Mouse (Mus musculus) hindbrain, embryonic 14.5 days (tissue): ENCODE measurements around the gene Pcsk6. TPM values are rescaled to one million over a fixed set of nuclear protein-coding genes. Genes with fewer than 3 reads are reported as not detected.

ENCODE experiments used
- ATAC-seq: fragments of 200-750 bp; cut with Nextera tagmentation; 2 replicates; pipeline ENCODE4 v1.8.0; 2017; ENCODE audit warnings: moderate number of reproducible peaks, mild to moderate bottlenecking, moderate TSS enrichment, moderate library complexity; ENCODE audit not compliant: low FRiP score
- DNase-seq: peaks from one replicate; pipeline ENCODE4 v3.0.0-alpha.2; 2015; ENCODE audit warnings: low spot score
- H3K27ac ChIP-seq: fragments of 300-500 bp; sonication (generic); 2 replicates; pipeline ENCODE4 v1.5.1; 2014; ENCODE audit warnings: mild to moderate bottlenecking, moderate library complexity
- H3K27me3 ChIP-seq: fragments of 300-500 bp; sonication (generic); 2 replicates; pipeline ENCODE4 v1.6.1; 2014; ENCODE audit warnings: mild to moderate bottlenecking, low read length, mixed read lengths; ENCODE audit not compliant: control insufficient read depth, insufficient read depth
- H3K36me3 ChIP-seq: fragments of 300-500 bp; sonication (generic); replicated peaks from 2 replicates; pipeline ENCODE4 v1.6.1; 2014; ENCODE audit not compliant: control insufficient read depth, insufficient read depth
- H3K4me1 ChIP-seq: fragments of 300-500 bp; sonication (generic); replicated peaks from 2 replicates; pipeline ENCODE4 v1.6.1; 2014; ENCODE audit warnings: antibody characterized with exemption, low read length, mixed read lengths; ENCODE audit not compliant: control insufficient read depth, insufficient read depth
- H3K4me2 ChIP-seq: fragments of 300-500 bp; sonication (generic); replicated peaks from 2 replicates; pipeline ENCODE4 v1.6.1; 2014; ENCODE audit warnings: mild to moderate bottlenecking, moderate library complexity
- H3K4me3 ChIP-seq: fragments of 300-500 bp; sonication (generic); replicated peaks from 2 replicates; pipeline ENCODE4 v1.5.1; 2014; ENCODE audit warnings: mild to moderate bottlenecking, low read length
- H3K9ac ChIP-seq: fragments of 300-500 bp; sonication (generic); 2 replicates; pipeline ENCODE4 v1.6.1; 2014
- H3K9me3 ChIP-seq: fragments of 300-500 bp; sonication (generic); 2 replicates; pipeline ENCODE4 v1.6.1; 2016; ENCODE audit warnings: low read length; ENCODE audit not compliant: control insufficient read depth
- WGBS: fragments of 180-500 bp; shearing (Covaris S2); extraction: QIAGEN DNeasy Blood & Tissue Kit; methylation state at CpG from one replicate; pipeline ENCODE4 v1.1.7; 2014; 5-methylcytosine and 5-hydroxymethylcytosine counted together
- polyA plus RNA-seq: library from polyadenylated mRNA; unstranded; fragments of >200 nt; fragmentation: Nextera tagmentation; extraction: Ambion mirVana; gene quantifications from 2 replicates; pipeline ENCODE4 v1.2.1, GENCODE M21; 2014

The Pcsk6 gene
- polyA plus RNA-seq, 1 experiment from 2014 or later, result 1.9 TPM

- Histone ChIP-seq H3K4me1 (no peaks in the 10 kb centered on the region), H3K9me3 (no peaks in the 10 kb centered on the region), H3K4me3 (no peak overlapping the region), H3K27me3 (no peaks in the 10 kb centered on the region), H3K27ac (no peak overlapping the region), H3K9ac (no peak overlapping the region), H3K4me2 (no peak overlapping the region), H3K36me3 (no peaks in the 10 kb centered on the region)
- ATAC-seq (no peak), DNase-seq (no peak)
- 78% methylated on average over 8 of the region's 8 CpGs for WGBS
These were observed 175.3 kb downstream of the Pcsk6 start for GRCm38 (mm10) chr7:66036809-66037208.

- no peak overlapping the region for H3K4me3 ChIP-seq
- H3K9me3 ChIP-seq, result no peaks in the 10 kb centered on the region
- H3K4me2 ChIP-seq, result no peak overlapping the region
- WGBS, result 67% methylated on average over 3 of the region's 3 CpGs
- H3K27ac ChIP-seq, result no peak overlapping the region
- no peaks in the 10 kb centered on the region for H3K36me3 ChIP-seq
- H3K27me3 ChIP-seq, result no peaks in the 10 kb centered on the region
- H3K9ac ChIP-seq, result no peak overlapping the region
- H3K4me1 ChIP-seq, result no peaks in the 10 kb centered on the region
- ATAC-seq (no peak), DNase-seq (no peak)
These were observed 176.7 kb downstream of the Pcsk6 start for GRCm38 (mm10) chr7:66038261-66038660.

GRCm38 (mm10) chr7:66038730-66039129, 177.2 kb downstream of the Pcsk6 start:
- no peak overlapping the region for H3K27ac ChIP-seq
- no peaks in the 10 kb centered on the region for H3K27me3 ChIP-seq
- H3K4me3 ChIP-seq, result no peak overlapping the region
- no peak overlapping the region for H3K9ac ChIP-seq
- WGBS, result 76% methylated on average over 11 of the region's 11 CpGs
- no peaks in the 10 kb centered on the region for H3K36me3 ChIP-seq
- DNase-seq (no peak), ATAC-seq (no peak)
- H3K4me2 ChIP-seq, result no peak overlapping the region
- H3K9me3 ChIP-seq, result no peaks in the 10 kb centered on the region
- no peaks in the 10 kb centered on the region for H3K4me1 ChIP-seq

DNA sequence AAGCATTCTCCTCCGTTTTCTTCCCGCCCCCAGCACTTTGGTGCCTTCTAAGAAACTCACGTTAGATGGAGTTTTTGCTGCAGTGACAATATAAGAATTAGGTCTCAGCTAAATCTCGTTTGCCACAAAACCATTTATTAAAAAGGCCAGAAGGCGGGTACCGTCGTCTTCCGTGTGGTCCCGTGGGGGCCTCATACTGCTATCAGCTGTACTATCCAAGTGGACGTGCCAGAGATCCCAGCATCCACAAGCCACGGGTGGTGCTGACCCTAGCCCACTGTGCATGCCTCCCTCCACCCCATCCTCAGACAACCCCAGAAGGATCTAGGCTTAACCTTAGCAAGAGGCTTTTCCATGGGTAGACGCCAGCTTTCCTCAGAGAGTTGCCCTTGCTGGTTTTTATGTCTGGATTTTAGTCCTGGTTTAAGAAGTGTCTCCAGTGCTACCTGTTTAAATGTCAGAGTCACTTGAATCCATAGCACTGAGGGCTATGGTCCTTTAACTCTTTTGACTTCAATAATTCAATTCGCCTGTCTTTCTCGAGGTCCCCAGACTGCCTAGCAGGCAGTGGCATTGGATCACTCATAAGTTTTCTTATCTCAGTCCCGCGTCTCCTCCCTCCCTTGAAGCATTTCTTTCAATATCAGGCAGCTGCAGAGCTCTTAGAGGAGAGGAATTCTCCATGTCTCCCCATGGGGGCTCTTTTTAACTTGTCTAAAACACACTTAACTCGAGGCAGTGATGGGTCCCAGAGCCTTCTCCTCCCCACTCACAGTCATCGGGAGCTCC, 178.7 kb downstream of the Pcsk6 start:
- no peak overlapping the region for H3K4me3 ChIP-seq
- ATAC-seq (no peak), DNase-seq (no peak)
- no peak overlapping the region for H3K9ac ChIP-seq
- H3K9me3 ChIP-seq, result no peaks in the 10 kb centered on the region
- no peaks in the 10 kb centered on the region for H3K36me3 ChIP-seq
- H3K4me2 ChIP-seq, result no peak overlapping the region
- WGBS, result 75% methylated on average over 18 of the region's 18 CpGs
- H3K4me1 ChIP-seq, result peaks cover 8% of the 10 kb centered on the region; the same call in 1 of the 2 replicates
- no peak overlapping the region for H3K27ac ChIP-seq
- no peaks in the 10 kb centered on the region for H3K27me3 ChIP-seq

DNA sequence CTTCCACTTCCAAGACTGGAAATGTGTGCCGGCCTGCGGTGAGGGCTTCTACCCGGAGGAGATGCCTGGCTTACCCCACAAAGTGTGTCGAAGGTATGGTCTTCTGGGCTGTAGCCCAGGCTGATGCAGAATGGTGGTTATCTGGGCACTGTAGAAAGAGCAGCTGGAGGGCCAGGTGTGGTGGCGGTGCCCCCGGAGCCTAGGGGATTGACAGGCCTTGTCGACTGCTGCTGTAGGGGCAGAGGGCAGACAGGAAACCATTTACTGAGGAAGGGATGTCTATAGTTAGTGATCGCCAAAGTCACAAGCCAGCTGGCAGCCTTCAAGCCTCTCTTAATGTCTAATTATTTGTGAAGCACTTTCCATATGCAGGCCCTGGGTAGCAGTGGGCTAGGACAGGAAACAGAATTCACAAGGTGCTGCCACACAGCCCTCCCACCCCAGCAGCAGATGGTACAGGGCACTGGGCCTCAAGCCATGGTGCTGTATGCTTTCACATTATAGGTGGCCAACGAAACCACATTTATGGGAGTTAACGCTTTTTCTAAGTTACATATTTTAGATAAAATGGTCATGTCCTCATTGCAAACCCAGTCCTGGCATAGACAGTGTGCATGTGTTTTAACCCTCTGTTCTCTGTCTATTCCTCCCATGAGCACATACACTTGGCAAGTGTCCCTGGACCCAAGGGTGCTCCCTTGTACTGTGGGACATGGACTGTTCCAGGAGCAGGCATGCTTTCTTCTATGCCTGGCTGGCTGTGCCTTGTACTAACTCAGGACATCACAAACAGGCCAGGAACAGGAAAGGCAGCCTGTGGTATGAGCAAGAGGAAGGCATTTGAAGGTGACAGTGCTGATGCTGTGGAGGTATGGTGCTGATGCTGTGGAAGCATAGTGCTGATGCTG, 182.3 kb downstream of the Pcsk6 start, which contains the start of gene Gm45213:
Gm45213 (plus strand) TSS at position 51 of the 908 bp plus-strand sequence.
- 73% methylated on average over 10 of the region's 10 CpGs for WGBS
- no peaks in the 10 kb centered on the region for H3K36me3 ChIP-seq
- ATAC-seq, result peak; percentile 61
- H3K4me2 ChIP-seq, result no peak within 1 kb of the TSS
- 0 out of 2 replicates have a peak within 1 kb of the TSS, but pooled peaks have one; percentile 0 for H3K27ac ChIP-seq
- no peaks in the 10 kb centered on the region for H3K27me3 ChIP-seq
- H3K9me3 ChIP-seq, result no peaks in the 10 kb centered on the region
- no peak within 1 kb of the TSS for H3K4me3 ChIP-seq
- peaks cover 15% of the 10 kb centered on the region for H3K4me1 ChIP-seq
- H3K9ac ChIP-seq, result no peak within 1 kb of the TSS
- DNase-seq, result peak; percentile 47

- ATAC-seq (0 out of 2 replicates have a peak, but pooled peaks have one; percentile 9), DNase-seq (peak; percentile 40)
- 27% methylated on average over 9 of the region's 9 CpGs for WGBS
- no peak overlapping the region for H3K9ac ChIP-seq
- no peaks in the 10 kb centered on the region for H3K27me3 ChIP-seq
- no peak overlapping the region for H3K4me2 ChIP-seq
- H3K4me3 ChIP-seq, result no peak overlapping the region
- H3K4me1 ChIP-seq, result peaks cover 15% of the 10 kb centered on the region
- no peak overlapping the region for H3K27ac ChIP-seq
- H3K36me3 ChIP-seq, result no peaks in the 10 kb centered on the region
- no peaks in the 10 kb centered on the region for H3K9me3 ChIP-seq
These were observed 183.1 kb downstream of the Pcsk6 start for GRCm38 (mm10) chr7:66044617-66045016.

DNA sequence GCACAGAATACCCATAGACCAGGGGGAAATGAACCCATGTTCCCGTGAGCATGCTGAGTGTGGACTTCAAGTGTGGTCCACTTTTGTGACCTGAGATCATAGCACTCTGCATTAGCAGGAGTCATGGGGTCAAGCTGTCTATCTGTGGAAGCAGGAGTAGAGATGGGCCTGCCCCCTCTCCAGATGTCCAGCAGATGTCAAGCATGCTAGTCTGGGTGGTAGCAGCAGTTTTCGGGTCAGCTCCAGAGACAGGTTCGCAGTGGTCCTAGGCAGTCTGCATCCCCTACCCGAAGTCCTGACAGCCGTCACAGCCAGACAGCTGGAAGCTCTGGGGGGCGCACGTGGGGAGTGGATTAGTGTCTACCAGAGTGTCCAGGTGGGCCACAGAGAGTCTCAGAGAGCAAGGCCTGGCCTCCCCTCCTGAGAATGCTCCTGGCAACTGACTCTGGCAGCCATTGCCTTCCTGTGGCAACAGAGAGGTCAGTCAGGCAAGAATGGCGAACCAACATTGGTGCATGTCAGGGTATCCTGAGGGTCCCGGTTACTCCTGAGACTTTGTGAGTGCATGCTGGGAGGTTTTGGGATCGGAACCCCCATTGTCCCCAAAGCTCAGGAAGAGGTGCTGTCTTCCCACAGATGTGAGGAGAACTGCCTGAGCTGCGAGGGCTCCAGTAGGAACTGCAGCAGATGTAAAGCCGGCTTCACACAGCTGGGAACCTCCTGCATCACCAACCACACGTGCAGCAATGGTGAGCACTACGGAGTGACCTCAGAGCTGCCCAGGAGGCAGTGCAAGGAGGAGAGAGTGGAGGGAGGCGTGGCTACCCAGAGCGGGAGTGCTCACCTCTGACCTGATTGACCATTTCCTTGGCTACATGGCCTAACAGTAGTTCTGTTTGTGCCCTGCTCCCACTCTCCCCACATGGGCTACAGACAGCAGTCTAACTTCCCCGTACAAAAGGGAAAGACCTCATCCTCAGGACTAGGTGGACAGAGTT, 185.7 kb downstream of the Pcsk6 start:
- H3K9me3 ChIP-seq, result no peaks in the 10 kb centered on the region
- H3K9ac ChIP-seq, result no peak overlapping the region
- H3K4me2 ChIP-seq, result no peak overlapping the region
- H3K4me3 ChIP-seq, result no peak overlapping the region
- peaks cover 15% of the 10 kb centered on the region for H3K4me1 ChIP-seq
- no peak overlapping the region for H3K27ac ChIP-seq
- ATAC-seq (no peak), DNase-seq (no peak)
- WGBS, result 63% methylated on average over 17 of the region's 17 CpGs
- H3K27me3 ChIP-seq, result no peaks in the 10 kb centered on the region
- H3K36me3 ChIP-seq, result no peaks in the 10 kb centered on the region

- Histone ChIP-seq H3K9ac (no peak overlapping the region), H3K4me1 (peaks cover 15% of the 10 kb centered on the region), H3K9me3 (no peaks in the 10 kb centered on the region), H3K27ac (no peak overlapping the region), H3K27me3 (no peaks in the 10 kb centered on the region), H3K4me3 (no peak overlapping the region), H3K4me2 (no peak overlapping the region), H3K36me3 (no peaks in the 10 kb centered on the region)
- no peak for DNase-seq
- WGBS, result 81% methylated on average over 4 of the region's 4 CpGs
- ATAC-seq, result no peak
These were observed 186.4 kb downstream of the Pcsk6 start for GRCm38 (mm10) chr7:66047975-66048374.
